Mouse (Mus musculus): Measurements from ENCODE around the gene Actrt2. TPM values are rescaled to one million over a fixed set of nuclear protein-coding genes. Genes with fewer than 3 reads are reported as not detected.

Gene Actrt2
- total RNA-seq (2021), result not detected
- long read RNA-seq, experiment 1, result 0 reads
- long read RNA-seq, experiment 2, result 0 reads

GRCm38 (mm10) chr4:154667767-154668166 is at the start of gene Actrt2:
Gene Actrt2, minus strand, starts transcription at chr4:154667867.
- no peak for DNase-seq (ENCODE audit: low spot score in 2 of 2)

- no peak for DNase-seq (ENCODE audit: low spot score in 2 of 2)
These were observed 41.9 kb upstream of the Actrt2 start for GRCm38 (mm10) chr4:154709391-154710107.

GRCm38 (mm10) chr4:154708811-154709210 is 41.1 kb upstream of the Actrt2 start:
- DNase-seq (ENCODE audit: low spot score in 2 of 2), result no peak

GRCm38 (mm10) chr4:154708223-154708622 is 40.6 kb upstream of the Actrt2 start:
- no peak for DNase-seq (ENCODE audit: low spot score in 2 of 2)

GRCm38 (mm10) chr4:154707521-154707920 is 39.9 kb upstream of the Actrt2 start:
- no peak for DNase-seq (ENCODE audit: low spot score in 2 of 2)

GRCm38 (mm10) chr4:154706442-154706841 is 38.8 kb upstream of the Actrt2 start:
- DNase-seq (ENCODE audit: low spot score in 2 of 2), result no peak

- DNase-seq (ENCODE audit: low spot score in 2 of 2), result no peak
These were observed 38.0 kb upstream of the Actrt2 start for GRCm38 (mm10) chr4:154705681-154706080.

GRCm38 (mm10) chr4:154705056-154705455 is 37.4 kb upstream of the Actrt2 start:
- no peak for DNase-seq (ENCODE audit: low spot score in 2 of 2)

- DNase-seq (ENCODE audit: low spot score in 2 of 2), result no peak
These were observed 36.9 kb upstream of the Actrt2 start for GRCm38 (mm10) chr4:154704591-154704990.

GRCm38 (mm10) chr4:154703426-154704070 is 35.9 kb upstream of the Actrt2 start:
- DNase-seq (ENCODE audit: low spot score in 2 of 2), result no peak

- no peak for DNase-seq (ENCODE audit: low spot score in 2 of 2)
These were observed 35.3 kb upstream of the Actrt2 start for GRCm38 (mm10) chr4:154702931-154703330.

- no peak for DNase-seq (ENCODE audit: low spot score in 2 of 2)
These were observed 34.5 kb upstream of the Actrt2 start for GRCm38 (mm10) chr4:154702186-154702585.

GRCm38 (mm10) chr4:154700921-154701412 is 33.3 kb upstream of the Actrt2 start:
- DNase-seq (ENCODE audit: low spot score in 2 of 2), result no peak

GRCm38 (mm10) chr4:154700436-154700835 is 32.8 kb upstream of the Actrt2 start:
- DNase-seq (ENCODE audit: low spot score in 2 of 2), result no peak

- DNase-seq (ENCODE audit: low spot score in 2 of 2), result no peak
These were observed 31.6 kb upstream of the Actrt2 start for GRCm38 (mm10) chr4:154699236-154699635.

GRCm38 (mm10) chr4:154698631-154699030 is 31.0 kb upstream of the Actrt2 start:
- no peak for DNase-seq (ENCODE audit: low spot score in 2 of 2)

- no peak for DNase-seq (ENCODE audit: low spot score in 2 of 2)
These were observed 30.4 kb upstream of the Actrt2 start for GRCm38 (mm10) chr4:154698021-154698590.

GRCm38 (mm10) chr4:154697476-154697875 is 29.8 kb upstream of the Actrt2 start:
- DNase-seq (ENCODE audit: low spot score in 2 of 2), result no peak

- no peak for DNase-seq (ENCODE audit: low spot score in 2 of 2)
These were observed 28.9 kb upstream of the Actrt2 start for GRCm38 (mm10) chr4:154696552-154696951.

- no peak for DNase-seq (ENCODE audit: low spot score in 2 of 2)
These were observed 28.5 kb upstream of the Actrt2 start for GRCm38 (mm10) chr4:154696146-154696545.

GRCm38 (mm10) chr4:154694361-154694760 is 26.7 kb upstream of the Actrt2 start:
- DNase-seq (ENCODE audit: low spot score in 2 of 2), result no peak

GRCm38 (mm10) chr4:154693348-154694015 is 25.8 kb upstream of the Actrt2 start:
- DNase-seq (ENCODE audit: low spot score in 2 of 2), result no peak

Data from adrenal gland, postnatal 4 days (tissue).